Mouse (Mus musculus) liver, adult (tissue): Measurements from ENCODE around the gene Tfam.

Experiments used
- GATA4 ChIP-seq: IDR thresholded peaks from 2 replicates; pipeline ENCODE4 v1.6.1; 2014; ENCODE audit warnings: mild to moderate bottlenecking, low read length; ENCODE audit not compliant: insufficient replicate concordance

Gene Tfam

DNA sequence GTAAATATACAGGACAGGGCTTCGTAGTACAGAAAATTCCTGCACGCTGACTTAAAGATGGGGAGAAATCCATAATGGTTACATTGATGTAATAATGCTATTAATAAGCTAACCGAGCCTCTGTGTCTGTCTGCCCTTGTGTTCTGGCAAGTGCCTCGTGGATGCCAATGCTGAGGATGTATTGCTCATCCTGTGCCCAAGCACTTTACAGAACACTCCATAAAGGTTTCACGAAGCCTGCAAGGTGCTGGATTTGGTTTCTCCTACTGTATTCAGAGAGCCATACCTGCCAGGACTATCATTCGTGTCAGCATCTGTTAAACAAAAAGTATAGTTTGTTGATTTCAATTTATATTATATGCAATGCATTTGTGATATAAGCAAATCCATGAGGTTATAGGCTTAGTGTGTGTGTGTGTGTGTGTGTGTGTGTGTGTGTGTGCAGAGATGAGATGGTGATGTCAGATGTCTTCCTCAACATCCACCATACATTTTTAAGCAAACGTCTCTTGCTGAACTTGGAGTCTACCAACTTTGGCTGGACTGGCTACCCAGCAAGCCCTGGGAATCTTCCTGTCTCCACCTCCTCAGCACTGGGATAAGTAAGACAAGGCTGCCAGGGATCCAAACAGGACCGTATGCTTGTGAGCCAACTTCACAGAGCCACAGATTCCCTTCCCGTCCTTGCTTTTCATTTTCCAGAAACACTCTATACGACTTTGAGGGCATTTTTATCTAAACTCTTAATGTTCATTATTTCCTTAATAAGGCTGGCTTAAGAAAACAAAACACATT lies 11.2 kb upstream of the Tfam start:
- no peak for TF ChIP-seq GATA4

DNA sequence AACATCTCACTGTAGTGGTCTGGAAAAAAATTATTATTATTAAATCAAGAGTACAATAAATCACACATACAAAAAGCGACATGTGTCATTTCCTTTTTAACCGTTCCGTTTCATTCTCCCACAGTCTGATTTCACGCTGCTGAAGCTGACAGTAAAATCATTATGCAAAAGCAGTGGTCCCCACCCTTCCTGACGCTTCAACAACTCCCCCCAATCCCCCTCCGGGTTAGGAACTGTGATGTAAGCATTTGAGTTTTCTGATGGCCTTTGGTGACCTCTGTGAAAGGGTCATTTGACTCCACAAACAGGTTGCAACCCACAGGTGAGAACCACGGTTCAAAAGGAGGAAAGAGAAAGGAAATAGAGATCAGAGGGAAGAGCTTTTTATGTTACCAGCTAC lies 8.9 kb upstream of the Tfam start:
- TF ChIP-seq GATA4 = no peak

DNA sequence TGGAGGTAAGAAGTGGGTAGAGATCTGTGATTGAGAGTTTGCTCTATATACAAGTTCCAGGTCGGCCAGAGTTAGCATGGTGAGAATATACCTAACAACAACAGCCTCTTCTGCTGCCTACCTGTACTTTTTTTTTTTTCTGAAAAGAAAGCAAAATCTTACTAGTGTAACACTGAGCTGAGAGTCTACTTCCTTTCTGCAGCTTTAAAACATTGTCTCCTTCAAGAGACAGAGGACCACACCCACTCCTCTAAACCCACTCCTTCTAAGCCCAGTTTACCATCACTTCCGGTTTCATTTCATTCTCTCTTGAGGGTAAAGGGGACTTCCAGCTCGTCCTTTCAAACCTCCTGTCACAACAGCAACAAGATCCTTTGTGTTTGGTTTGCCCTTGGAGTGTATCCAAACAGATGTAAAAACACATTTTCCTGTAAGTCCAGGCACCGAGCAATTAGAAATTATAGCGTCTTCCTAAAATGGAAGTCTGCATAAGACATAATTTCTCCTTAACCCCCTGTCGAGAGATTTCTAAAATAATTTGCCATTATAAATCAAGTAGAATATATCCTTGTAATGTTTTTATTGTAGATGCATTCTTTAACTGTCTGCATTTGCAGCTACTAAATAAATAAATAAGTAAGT lies 1.5 kb upstream of the Tfam start:
- no peak for TF ChIP-seq GATA4

DNA sequence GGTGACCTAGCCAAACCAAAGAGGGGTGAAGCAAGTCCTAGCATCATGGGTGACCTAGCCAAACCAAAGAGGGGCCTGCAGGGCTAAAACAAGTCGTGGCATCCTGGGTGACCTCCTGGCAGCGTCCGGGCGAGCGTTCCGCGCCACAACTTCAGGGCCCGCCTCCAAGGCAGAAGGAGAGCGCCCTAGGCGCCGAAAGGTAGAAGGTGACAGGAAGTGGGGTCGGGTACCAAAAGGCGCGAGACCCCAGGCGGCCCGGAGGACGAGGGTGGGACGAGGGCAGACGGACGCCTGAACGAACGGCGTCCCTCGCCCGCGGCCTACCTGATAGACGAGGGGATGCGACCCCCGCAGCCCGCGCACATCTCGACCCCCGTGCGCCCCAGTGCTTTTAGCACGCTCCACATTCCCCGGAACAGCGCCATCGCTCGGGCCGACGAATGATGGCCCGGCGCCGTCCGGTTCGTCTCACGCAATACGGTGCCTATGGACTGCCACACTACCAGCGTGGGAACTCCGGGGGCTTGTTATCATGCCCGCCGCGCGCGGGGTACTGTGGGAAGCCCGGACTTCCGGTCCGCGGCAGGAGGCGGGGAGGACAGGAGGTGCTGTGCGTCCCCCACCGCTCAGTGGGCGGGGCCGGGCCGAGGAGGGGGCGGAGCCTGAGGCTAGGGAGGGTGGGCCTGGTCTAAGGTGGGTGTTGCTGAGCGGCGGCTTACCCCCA lies 402 bp downstream of the Tfam start:
- TF ChIP-seq GATA4 = peak; percentile 91; the same call in 1 of the 2 replicates

DNA sequence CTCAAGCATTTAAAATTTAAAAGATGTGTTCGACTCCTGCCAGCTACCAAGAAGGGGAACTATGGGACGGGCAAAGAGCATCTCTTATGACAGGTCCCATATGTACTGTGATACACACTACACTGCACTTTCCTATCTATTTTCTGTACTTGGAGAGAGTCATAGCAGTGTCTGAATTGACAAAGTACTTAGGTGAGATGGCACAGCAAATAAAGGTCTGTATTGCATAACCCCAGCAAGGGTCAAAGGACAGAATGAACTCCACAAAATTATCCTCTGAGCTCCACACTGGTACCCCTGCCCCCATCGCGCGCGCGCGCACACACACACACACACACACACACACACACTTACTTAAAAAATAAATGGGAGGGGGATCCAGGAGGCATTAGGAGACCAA lies 4.0 kb downstream of the Tfam start:
- peak; percentile 44; the same call in 1 of the 2 replicates for TF ChIP-seq GATA4

DNA sequence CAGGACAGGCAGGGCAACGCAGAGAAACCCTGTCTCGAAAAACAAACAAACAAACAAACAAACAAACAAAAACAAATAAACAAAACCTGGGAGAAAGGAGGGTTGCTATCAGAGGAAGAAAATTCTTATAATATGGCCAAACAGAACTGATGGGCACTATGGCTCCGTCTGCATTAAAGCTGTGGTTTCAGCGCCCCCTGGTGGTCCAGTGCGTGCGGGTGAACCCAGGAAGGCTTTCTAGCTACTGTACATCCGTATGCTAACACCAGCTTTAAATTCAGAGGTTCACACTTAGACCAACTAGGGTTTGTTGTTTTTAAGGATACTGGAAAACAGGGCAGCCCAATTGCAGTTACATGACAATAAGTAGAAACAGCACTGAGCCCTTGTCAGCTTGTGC lies 12.2 kb downstream of the Tfam start:
- TF ChIP-seq GATA4 = no peak

DNA sequence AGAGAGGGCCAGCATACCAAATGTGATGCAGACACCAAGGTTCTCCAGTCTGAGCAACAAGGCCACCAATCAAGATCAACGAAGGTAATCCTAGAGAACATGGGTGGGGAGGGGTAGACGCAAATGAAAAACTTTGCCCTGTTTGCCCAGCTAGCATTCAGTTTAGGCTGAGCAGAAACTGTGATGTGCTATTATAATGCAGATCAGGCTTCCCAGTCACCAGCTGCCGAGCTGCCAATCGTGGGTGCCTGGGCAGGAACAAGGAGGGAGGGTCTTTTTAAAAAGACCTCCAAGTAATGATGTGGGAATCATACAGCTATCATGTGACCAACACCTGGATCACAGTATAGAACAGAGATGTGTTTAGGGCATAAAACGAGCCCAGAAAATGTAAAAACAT lies 15.0 kb downstream of the Tfam start:
- no peak for TF ChIP-seq GATA4

DNA sequence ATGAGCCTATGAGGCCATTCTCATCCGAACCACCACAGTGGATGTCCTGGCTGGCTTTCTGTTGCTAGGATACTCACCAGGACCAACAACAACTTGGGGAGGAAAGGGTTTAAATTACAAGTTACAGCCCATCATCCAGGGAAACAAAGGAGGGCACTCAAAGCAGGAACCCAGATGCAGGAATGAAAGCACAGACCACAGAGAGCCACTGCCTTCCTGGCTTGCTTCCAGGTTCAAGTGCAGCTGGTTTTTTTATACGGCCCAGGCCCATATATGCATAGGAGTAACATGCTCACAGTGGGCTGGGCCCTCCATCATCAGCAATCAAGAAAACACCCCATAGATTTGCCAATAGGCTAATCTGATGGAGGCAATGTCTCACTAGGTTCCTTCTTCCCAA lies 15.4 kb downstream of the Tfam start:
- no peak for TF ChIP-seq GATA4

DNA sequence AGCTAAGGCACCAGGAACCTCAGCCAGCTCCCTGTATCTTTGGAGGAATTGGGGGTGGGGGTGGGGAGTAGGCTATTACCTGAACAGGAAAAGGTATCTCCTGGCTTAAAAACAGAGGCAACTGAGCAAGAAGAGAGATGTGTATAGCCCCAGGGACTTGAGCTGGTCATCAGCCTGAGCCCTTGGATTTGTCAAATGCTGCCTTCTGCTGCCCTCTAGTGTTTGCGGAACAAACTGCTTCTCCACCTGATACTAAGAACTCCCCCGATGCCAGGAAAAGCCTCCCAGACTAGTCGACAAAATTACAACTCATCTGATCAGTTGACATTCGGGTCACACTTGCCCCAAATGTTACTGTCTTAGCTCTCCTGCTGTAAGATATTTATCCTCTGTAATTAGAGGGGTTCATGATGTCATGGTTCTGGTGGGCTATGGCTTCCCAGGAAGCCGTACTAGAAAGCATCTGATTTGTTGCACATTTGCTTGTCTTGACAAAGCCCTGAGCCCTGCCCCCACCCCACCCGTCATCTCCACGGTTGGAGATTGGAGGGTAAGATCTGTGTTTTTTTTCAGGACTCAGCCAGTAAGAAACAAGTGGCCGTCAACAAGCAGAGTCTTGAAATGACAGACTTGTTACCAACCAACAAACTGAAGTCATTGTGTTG lies 19.7 kb downstream of the Tfam start:
- no peak for TF ChIP-seq GATA4

DNA sequence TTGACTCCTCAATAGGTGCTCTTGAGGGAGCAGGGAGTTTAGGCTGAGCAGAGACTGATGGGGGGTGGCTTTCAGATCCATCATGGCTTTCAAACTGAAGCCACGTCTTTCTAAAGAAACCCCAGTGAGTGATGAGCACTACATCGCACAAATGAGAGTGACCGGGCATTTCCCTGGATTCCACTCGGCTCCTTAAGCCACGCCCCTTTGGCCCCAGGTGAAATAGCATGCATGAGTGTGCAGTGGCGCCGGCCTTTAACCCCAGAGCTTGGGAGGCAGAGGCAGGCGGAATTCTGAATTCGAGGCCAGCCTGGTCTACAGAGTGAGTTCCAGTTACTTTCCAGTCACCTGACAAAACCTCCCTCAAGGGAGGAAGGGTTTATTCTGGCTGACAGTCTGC lies 22.1 kb downstream of the Tfam start:
- no peak for TF ChIP-seq GATA4

DNA sequence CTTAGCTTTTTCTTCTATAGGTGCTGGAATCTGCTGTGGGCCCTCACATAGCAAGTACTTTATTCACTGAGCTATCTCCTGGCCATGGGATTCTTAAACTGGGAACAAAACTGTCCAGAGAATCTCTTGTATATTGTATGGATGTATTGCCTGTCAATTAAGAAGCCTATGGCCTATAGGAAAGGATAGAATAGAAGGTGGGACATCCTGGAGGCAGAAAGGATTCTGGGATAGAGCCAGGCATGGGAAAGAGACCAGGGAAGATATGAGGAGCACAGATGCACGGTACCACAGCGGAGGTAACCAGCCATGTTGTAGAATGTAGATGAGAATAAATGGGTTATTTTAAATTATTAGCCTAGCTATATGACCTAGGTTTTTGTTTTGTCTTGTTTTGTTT lies 36.6 kb downstream of the Tfam start:
- TF ChIP-seq GATA4 = no peak

DNA sequence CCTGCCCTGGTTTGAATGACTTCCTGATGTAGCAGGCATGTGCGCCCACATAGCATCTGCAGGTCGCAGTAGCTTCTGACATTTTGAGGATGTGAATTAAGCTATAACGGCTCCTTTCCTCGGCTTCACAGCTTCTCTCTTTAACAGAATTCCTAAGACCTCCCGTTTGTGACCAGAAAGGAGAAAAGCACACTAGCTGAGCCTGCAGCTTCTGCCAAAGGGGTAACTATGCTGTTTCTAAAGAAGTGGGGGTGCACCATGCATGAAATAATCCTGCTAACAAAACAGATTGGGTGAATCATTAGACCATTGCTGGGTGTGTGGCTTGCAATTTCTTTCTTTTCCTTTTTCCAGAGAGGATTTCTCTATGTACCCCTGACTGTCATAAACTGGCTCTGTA lies 37.1 kb downstream of the Tfam start:
- TF ChIP-seq GATA4 = no peak

DNA sequence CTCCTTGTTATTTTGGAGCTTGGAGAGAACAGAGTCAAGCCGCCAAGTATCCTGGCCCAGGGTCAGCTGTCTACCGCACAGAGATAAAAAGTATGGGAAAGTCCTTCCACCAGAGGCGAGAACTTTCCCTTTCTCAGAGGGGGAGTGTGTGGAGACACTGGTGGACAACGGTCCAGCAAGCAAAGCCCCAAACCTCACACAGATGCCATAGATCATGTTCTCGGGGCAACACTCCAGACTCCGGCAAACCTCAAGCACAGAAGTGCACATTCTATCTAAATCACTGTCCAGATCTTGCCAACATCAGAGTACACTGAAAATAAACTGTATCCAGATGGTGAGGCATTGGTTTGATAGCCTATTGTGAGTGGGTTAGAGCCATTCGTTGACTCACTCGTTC lies 39.4 kb downstream of the Tfam start:
- TF ChIP-seq GATA4 = no peak

DNA sequence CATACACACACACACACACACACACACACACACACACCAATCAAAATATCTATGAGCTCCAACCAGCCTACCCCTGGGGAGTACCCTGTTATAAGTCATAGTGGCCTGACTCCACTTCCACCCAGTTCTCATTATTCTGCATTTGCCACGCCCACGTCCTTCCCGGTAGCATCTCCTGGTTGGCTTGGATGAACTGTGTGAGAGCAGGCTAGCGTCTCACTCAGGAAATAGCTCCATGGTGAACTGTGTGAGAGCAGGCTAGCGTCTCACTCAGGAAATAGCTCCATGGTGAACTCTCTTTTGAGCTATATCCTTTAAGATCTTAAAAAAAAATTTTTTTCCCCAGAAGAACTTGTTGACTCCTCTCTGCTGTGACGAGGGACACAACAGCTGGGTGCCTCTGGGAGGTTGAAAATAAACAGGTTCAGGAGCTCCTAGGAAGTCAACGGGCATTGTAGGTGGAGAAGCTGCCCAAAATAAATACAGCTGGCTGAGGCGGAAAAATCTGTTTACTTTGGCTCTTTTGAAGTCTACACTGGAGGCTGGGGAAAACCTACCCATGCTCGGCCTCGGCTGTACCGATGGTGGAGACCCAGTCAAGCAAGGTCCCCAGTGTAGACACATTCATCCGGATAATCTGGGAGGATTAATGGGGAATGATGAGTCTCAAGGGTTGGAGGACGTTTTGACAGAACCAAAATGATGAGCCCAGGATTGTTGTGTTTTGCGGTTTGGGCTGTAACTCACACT lies 40.9 kb downstream of the Tfam start:
- no peak for TF ChIP-seq GATA4

DNA sequence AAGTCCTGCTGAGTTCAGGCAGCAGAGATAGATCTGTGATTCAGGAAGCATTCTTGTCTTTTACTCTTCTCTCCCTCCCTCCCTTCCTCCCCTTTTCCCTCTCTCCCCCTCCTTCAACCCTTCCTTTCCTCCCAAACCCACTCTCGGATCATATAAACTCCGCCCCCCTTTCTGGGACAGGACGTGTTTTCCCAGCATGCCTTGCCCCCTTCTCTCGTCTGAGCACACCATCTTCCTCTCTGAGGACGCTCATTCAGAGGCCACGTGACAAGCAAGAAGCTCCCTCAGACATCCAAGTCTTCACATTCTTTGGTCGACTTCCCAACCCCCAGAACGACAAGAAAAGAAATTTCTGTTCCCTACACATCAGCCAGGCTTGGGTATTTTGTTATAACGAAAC lies 42.6 kb downstream of the Tfam start:
- no peak for TF ChIP-seq GATA4
